Mouse (Mus musculus): ENCODE measurements at regions not wholly inside any gene's neighbourhood (a gene's known extent, or its start where the extent isn't known, plus 50 kb on each side); places are given as distances from the start of the nearest gene placed in this dataset.
"Not testable (repeated sequence)": the region's sequence is repeated elsewhere in the genome, so short reads cannot be mapped to it uniquely, and the experiment has no call there.

GRCm38 (mm10) chr1:140018756-140019155 is 160.3 kb upstream of the Cfhr2 start:
- in situ Hi-C loops (cut with MboI, MseI) = no loop called here

GRCm38 (mm10) chr1:139986036-139986435 is 127.5 kb upstream of the Cfhr2 start:
- in situ Hi-C loops (cut with MboI, MseI) = loop anchor here (10.0 to 25.0 kb wide), 2 partner anchors 1509 to 1951 kb away; no protein-coding TSS in a partner anchor

- in situ Hi-C loops (cut with MboI, MseI) = no loop called here
Observed at GRCm38 (mm10) chr1:139951821-139952220, 93.3 kb upstream of the Cfhr2 start.

- in situ Hi-C loops (cut with MboI, MseI) = not testable (repeated sequence)
Observed at GRCm38 (mm10) chr1:139929321-139929720, 70.8 kb upstream of the Cfhr2 start.

Measured in T-helper 2 cell (primary cell).